Mouse (Mus musculus) hindbrain, embryonic 14.5 days (tissue): ENCODE measurements at regions not wholly inside any gene's neighbourhood (a gene's known extent, or its start where the extent isn't known, plus 50 kb on each side); places are given as distances from the start of the nearest gene placed in this dataset.

Source experiments
- ATAC-seq: fragments of 200-750 bp; cut with Nextera tagmentation; 2 replicates; pipeline ENCODE4 v1.8.0; 2017; ENCODE audit warnings: moderate number of reproducible peaks, mild to moderate bottlenecking, moderate TSS enrichment, moderate library complexity; ENCODE audit not compliant: low FRiP score
- DNase-seq: peaks from one replicate; pipeline ENCODE4 v3.0.0-alpha.2; 2015; ENCODE audit warnings: low spot score
- H3K27ac ChIP-seq: fragments of 300-500 bp; sonication (generic); 2 replicates; pipeline ENCODE4 v1.5.1; 2014; ENCODE audit warnings: mild to moderate bottlenecking, moderate library complexity
- H3K27me3 ChIP-seq: fragments of 300-500 bp; sonication (generic); 2 replicates; pipeline ENCODE4 v1.6.1; 2014; ENCODE audit warnings: mild to moderate bottlenecking, low read length, mixed read lengths; ENCODE audit not compliant: control insufficient read depth, insufficient read depth
- H3K36me3 ChIP-seq: fragments of 300-500 bp; sonication (generic); replicated peaks from 2 replicates; pipeline ENCODE4 v1.6.1; 2014; ENCODE audit not compliant: control insufficient read depth, insufficient read depth
- H3K4me1 ChIP-seq: fragments of 300-500 bp; sonication (generic); replicated peaks from 2 replicates; pipeline ENCODE4 v1.6.1; 2014; ENCODE audit warnings: antibody characterized with exemption, low read length, mixed read lengths; ENCODE audit not compliant: control insufficient read depth, insufficient read depth
- H3K4me2 ChIP-seq: fragments of 300-500 bp; sonication (generic); replicated peaks from 2 replicates; pipeline ENCODE4 v1.6.1; 2014; ENCODE audit warnings: mild to moderate bottlenecking, moderate library complexity
- H3K4me3 ChIP-seq: fragments of 300-500 bp; sonication (generic); replicated peaks from 2 replicates; pipeline ENCODE4 v1.5.1; 2014; ENCODE audit warnings: mild to moderate bottlenecking, low read length
- H3K9ac ChIP-seq: fragments of 300-500 bp; sonication (generic); 2 replicates; pipeline ENCODE4 v1.6.1; 2014
- H3K9me3 ChIP-seq: fragments of 300-500 bp; sonication (generic); 2 replicates; pipeline ENCODE4 v1.6.1; 2016; ENCODE audit warnings: low read length; ENCODE audit not compliant: control insufficient read depth
- WGBS: fragments of 180-500 bp; shearing (Covaris S2); extraction: QIAGEN DNeasy Blood & Tissue Kit; methylation state at CpG from one replicate; pipeline ENCODE4 v1.1.7; 2014; 5-methylcytosine and 5-hydroxymethylcytosine counted together

DNA sequence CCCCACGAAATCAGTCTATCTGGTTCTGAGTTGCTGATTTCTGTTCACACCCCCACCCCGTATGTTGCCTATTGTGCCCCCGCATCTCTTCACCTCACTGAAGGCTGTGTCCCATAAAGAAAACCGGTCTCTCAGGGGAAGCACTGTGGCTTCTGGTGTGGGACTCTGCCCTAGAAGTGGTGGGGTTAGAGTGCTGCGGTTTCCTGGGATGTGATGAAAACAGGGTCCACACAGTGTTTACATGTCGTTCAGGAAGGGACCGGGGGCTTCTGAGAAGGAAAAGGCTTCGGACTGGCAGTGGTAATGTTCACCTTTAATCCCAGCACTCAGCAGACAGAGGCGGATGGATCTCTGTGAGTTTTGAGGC, 188.4 kb upstream of the Hnrnpa3 start:
- no peaks in the 10 kb centered on the region for H3K9me3 ChIP-seq
- H3K4me1 ChIP-seq: peaks cover 10% of the 10 kb centered on the region
- no peaks in the 10 kb centered on the region for H3K27me3 ChIP-seq
- ATAC-seq (peak; percentile 33; the same call in 1 of the 2 replicates), DNase-seq (no peak)
- H3K9ac ChIP-seq: peak overlapping the region; percentile 41
- H3K4me2 ChIP-seq: peak overlapping the region; percentile 25; the same call in 1 of the 2 replicates
- WGBS: 37% methylated on average over 9 of the region's 9 CpGs
- H3K27ac ChIP-seq: peak overlapping the region; percentile 82
- H3K36me3 ChIP-seq: no peaks in the 10 kb centered on the region
- H3K4me3 ChIP-seq: no peak overlapping the region

DNA sequence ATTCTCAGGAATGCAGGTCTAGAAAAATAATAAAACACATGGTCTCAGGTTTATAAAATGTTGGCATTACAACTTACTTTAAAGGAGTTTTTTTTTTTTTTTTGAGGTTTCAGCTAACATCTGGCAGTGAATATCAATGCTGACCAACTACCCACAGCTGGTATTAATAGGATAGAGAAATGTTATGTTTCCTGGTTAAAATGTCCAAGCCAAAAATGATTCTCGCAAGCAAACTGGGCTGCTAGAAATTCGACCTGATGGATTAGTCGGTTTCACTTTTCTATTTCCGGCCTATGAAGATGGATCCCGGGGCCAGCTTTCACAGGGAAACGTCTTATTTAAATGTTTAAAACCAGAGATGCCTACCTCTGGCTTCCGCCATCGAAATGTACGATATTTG, 186.6 kb upstream of the Hnrnpa3 start:
- H3K9ac ChIP-seq: no peak overlapping the region
- H3K9me3 ChIP-seq: no peaks in the 10 kb centered on the region
- WGBS: 88% methylated on average over 9 of the region's 9 CpGs
- peaks cover 10% of the 10 kb centered on the region for H3K4me1 ChIP-seq
- ATAC-seq: no peak
- H3K27me3 ChIP-seq: no peaks in the 10 kb centered on the region
- no peak overlapping the region for H3K27ac ChIP-seq
- H3K36me3 ChIP-seq: no peaks in the 10 kb centered on the region
- DNase-seq: no peak
- no peak overlapping the region for H3K4me2 ChIP-seq
- no peak overlapping the region for H3K4me3 ChIP-seq

DNA sequence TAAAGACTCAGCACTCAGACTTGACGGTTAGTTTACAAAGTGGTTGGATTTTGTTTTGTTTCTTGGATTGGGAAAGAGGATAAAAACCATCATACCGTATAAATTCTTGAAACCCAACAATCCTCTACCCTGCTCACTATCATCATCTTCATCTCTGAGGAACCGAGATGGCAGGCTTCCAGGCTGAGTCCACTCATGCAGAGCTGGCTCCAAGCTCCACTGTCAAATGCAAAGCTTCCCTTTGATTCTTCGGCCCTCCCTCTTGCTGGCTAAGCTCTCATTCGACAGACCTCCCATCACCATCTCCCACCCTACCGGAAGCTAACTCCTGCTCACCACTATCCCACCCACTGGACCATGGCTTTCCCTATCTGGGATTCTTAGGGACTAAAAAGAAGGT, 184.6 kb upstream of the Hnrnpa3 start:
- 68% methylated on average over 6 of the region's 6 CpGs for WGBS
- no peak overlapping the region for H3K9ac ChIP-seq
- no peak overlapping the region for H3K4me3 ChIP-seq
- no peak overlapping the region for H3K27ac ChIP-seq
- DNase-seq (no peak), ATAC-seq (no peak)
- no peaks in the 10 kb centered on the region for H3K36me3 ChIP-seq
- H3K4me1 ChIP-seq: peaks cover 10% of the 10 kb centered on the region
- H3K4me2 ChIP-seq: no peak overlapping the region
- no peaks in the 10 kb centered on the region for H3K27me3 ChIP-seq
- no peaks in the 10 kb centered on the region for H3K9me3 ChIP-seq

DNA sequence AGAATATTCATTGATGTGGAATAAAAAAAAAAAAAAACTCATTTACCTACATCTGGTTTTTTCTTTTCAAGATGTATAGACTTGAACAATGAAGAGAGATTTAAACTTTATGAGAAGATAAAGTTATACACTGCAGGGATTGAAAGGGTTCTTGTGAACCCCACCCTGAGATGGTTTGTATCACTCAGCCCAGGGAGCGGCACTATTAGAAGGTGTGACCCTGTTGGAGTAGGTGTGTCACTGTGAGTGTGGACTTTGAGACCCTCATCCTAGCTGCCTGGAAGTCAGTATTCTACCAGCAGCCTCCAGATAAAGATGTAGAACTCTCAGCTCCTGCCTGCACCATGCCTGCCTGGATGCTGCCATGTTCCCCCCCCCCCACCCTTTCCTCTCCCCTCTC, 182.7 kb upstream of the Hnrnpa3 start:
- no peak overlapping the region for H3K9ac ChIP-seq
- H3K9me3 ChIP-seq: no peaks in the 10 kb centered on the region
- H3K4me2 ChIP-seq: no peak overlapping the region
- ATAC-seq (no peak), DNase-seq (no peak)
- H3K4me1 ChIP-seq: no peaks in the 10 kb centered on the region
- 100% methylated on average over 1 of the region's 1 CpGs for WGBS
- H3K36me3 ChIP-seq: no peaks in the 10 kb centered on the region
- H3K27me3 ChIP-seq: no peaks in the 10 kb centered on the region
- no peak overlapping the region for H3K4me3 ChIP-seq
- no peak overlapping the region for H3K27ac ChIP-seq

- 0 out of 2 replicates have a peak, but pooled peaks cover 5% of the 10 kb centered on the region for H3K4me1 ChIP-seq
- no peak for ATAC-seq
- no peak overlapping the region for H3K9ac ChIP-seq
- 77% methylated on average over 8 of the region's 8 CpGs for WGBS
- no peak for DNase-seq
- no peak overlapping the region for H3K4me2 ChIP-seq
- no peaks in the 10 kb centered on the region for H3K27me3 ChIP-seq
- no peak overlapping the region for H3K4me3 ChIP-seq
- no peak overlapping the region for H3K27ac ChIP-seq
- no peaks in the 10 kb centered on the region for H3K9me3 ChIP-seq
- H3K36me3 ChIP-seq: no peaks in the 10 kb centered on the region
These were observed 182.0 kb upstream of the Hnrnpa3 start for GRCm38 (mm10) chr2:75477076-75477475.

GRCm38 (mm10) chr2:75479546-75479945, 179.5 kb upstream of the Hnrnpa3 start:
- Histone ChIP-seq H3K9me3 (no peaks in the 10 kb centered on the region), H3K36me3 (no peaks in the 10 kb centered on the region), H3K27ac (no peak overlapping the region), H3K4me1 (0 out of 2 replicates have a peak, but pooled peaks cover 10% of the 10 kb centered on the region), H3K9ac (no peak overlapping the region), H3K4me2 (no peak overlapping the region), H3K4me3 (no peak overlapping the region), H3K27me3 (no peaks in the 10 kb centered on the region)
- WGBS: 89% methylated on average over 5 of the region's 5 CpGs
- ATAC-seq (no peak), DNase-seq (no peak)

GRCm38 (mm10) chr2:75481863-75482262, 177.2 kb upstream of the Hnrnpa3 start:
- H3K4me1 ChIP-seq: 0 out of 2 replicates have a peak, but pooled peaks cover 10% of the 10 kb centered on the region
- ATAC-seq (no peak), DNase-seq (no peak)
- no peak overlapping the region for H3K4me3 ChIP-seq
- 0 out of 2 replicates have a peak overlapping the region, but pooled peaks have one; percentile 21 for H3K27ac ChIP-seq
- H3K4me2 ChIP-seq: no peak overlapping the region
- no peaks in the 10 kb centered on the region for H3K27me3 ChIP-seq
- no peak overlapping the region for H3K9ac ChIP-seq
- 27% methylated on average over 8 of the region's 8 CpGs for WGBS
- H3K9me3 ChIP-seq: no peaks in the 10 kb centered on the region
- H3K36me3 ChIP-seq: no peaks in the 10 kb centered on the region

GRCm38 (mm10) chr2:75482484-75482883, 176.6 kb upstream of the Hnrnpa3 start:
- 0 out of 2 replicates have a peak, but pooled peaks cover 10% of the 10 kb centered on the region for H3K4me1 ChIP-seq
- no peak overlapping the region for H3K4me3 ChIP-seq
- H3K27me3 ChIP-seq: no peaks in the 10 kb centered on the region
- no peak overlapping the region for H3K4me2 ChIP-seq
- ATAC-seq (no peak), DNase-seq (no peak)
- 62% methylated on average over 2 of the region's 2 CpGs for WGBS
- H3K27ac ChIP-seq: 0 out of 2 replicates have a peak overlapping the region, but pooled peaks have one; percentile 21
- H3K9me3 ChIP-seq: no peaks in the 10 kb centered on the region
- no peaks in the 10 kb centered on the region for H3K36me3 ChIP-seq
- H3K9ac ChIP-seq: no peak overlapping the region

- DNase-seq: no peak
- ATAC-seq: no peak
- Histone ChIP-seq H3K9ac (no peak overlapping the region), H3K4me3 (no peak overlapping the region), H3K9me3 (no peaks in the 10 kb centered on the region), H3K4me1 (0 out of 2 replicates have a peak, but pooled peaks cover 10% of the 10 kb centered on the region), H3K36me3 (no peaks in the 10 kb centered on the region), H3K27ac (no peak overlapping the region), H3K27me3 (no peaks in the 10 kb centered on the region), H3K4me2 (no peak overlapping the region)
- WGBS: 63% methylated on average over 10 of the region's 10 CpGs
These were observed 174.1 kb upstream of the Hnrnpa3 start for GRCm38 (mm10) chr2:75484951-75485350.

- WGBS: 83% methylated on average over 1 of the region's 1 CpGs
- ATAC-seq (no peak), DNase-seq (no peak)
- H3K27me3 ChIP-seq: no peaks in the 10 kb centered on the region
- no peak overlapping the region for H3K4me3 ChIP-seq
- H3K27ac ChIP-seq: no peak overlapping the region
- no peaks in the 10 kb centered on the region for H3K4me1 ChIP-seq
- H3K4me2 ChIP-seq: no peak overlapping the region
- H3K9ac ChIP-seq: no peak overlapping the region
- no peaks in the 10 kb centered on the region for H3K36me3 ChIP-seq
- H3K9me3 ChIP-seq: no peaks in the 10 kb centered on the region
These were observed 167.9 kb upstream of the Hnrnpa3 start for GRCm38 (mm10) chr2:75491150-75491549.
